Mouse (Mus musculus) spleen, adult 2 months (tissue): ENCODE measurements around the gene Cblb.

ENCODE experiments used
- CTCF ChIP-seq: fragments of 200-500 bp; IDR thresholded peaks from 2 replicates; pipeline ENCODE4 v1.5.1; 2011; ENCODE audit warnings: mild to moderate bottlenecking, inconsistent platforms; ENCODE audit not compliant: insufficient read depth, insufficient read length, insufficient replicate concordance; ENCODE audit errors: extremely low read depth
- POLR2A ChIP-seq: fragments of 200-500 bp; IDR thresholded peaks from 2 replicates; pipeline ENCODE4 v1.6.1; 2011; ENCODE audit warnings: low read depth, low read length, inconsistent platforms

DNA sequence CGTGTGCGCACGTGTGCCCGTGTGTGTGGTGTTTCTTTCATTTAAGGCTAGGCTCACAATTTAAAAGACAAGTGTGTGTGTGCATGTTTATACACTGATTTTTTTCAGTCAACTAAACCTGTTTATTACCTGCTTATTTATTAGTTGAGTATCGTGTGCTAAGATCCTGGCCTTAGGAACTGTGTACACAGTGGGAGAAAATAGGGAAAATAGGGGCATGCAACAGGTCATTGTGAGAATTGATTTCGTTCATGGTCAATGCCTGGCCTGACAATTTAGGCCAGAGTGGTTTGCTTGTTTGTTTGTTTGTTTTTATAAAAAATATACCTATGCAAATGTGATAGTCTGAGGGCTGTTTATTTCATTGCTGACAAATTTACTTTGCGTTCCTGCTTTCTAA, 13.5 kb downstream of the Cblb start:
- no peak for TF ChIP-seq CTCF
- TF ChIP-seq POLR2A: no peak
